Mouse (Mus musculus) central nervous system, embryonic 11.5 days (tissue): ENCODE data around the gene Gtf3a. TPM values are rescaled to one million over a fixed set of nuclear protein-coding genes. Genes with fewer than 3 reads are reported as not detected.

Experiments used
- polyA plus RNA-seq: library from polyadenylated mRNA; depleted of rRNA; stranded (reverse); fragments of >200 nt; gene quantifications from 2 replicates; pipeline ENCODE4 v1.2.3, GENCODE M21; 2012; rRNA removed

The Gtf3a gene
- polyA plus RNA-seq: 71.0 and 75.4 TPM in 2 replicates

GRCm38 (mm10) chr5:146948508-146949088 is at the start of gene Gtf3a:
Gene Gtf3a, plus strand, starts transcription at chr5:146948657.

GRCm38 (mm10) chr5:146963118-146963936 is 14.9 kb downstream of the Gtf3a start, which contains the start of gene Mtif3:
Gene Mtif3, minus strand, starts transcription at chr5:146963800.

Other genes with a start within 250 kb of the Gtf3a start
- gene Usp12, start 153.7 kb upstream of the Gtf3a start, polyA plus RNA-seq: 23.2 and 25.1 TPM in 2 replicates
- gene Rpl21, start 115.8 kb upstream of the Gtf3a start, polyA plus RNA-seq: 748 and 1,344 TPM in 2 replicates
- 9.0 and 10.7 TPM in 2 replicates for gene Rasl11a, start 103.6 kb upstream of the Gtf3a start, polyA plus RNA-seq
- gene Mtif3, start 15.1 kb downstream of the Gtf3a start, polyA plus RNA-seq: 17.9 and 24.4 TPM in 2 replicates
- 7.1 and 7.3 TPM in 2 replicates for gene Lnx2, start 127.9 kb downstream of the Gtf3a start, polyA plus RNA-seq
- gene Polr1d, start 128.4 kb downstream of the Gtf3a start, polyA plus RNA-seq: 97.2 and 145 TPM in 2 replicates
- gene Gsx1, start 240.0 kb downstream of the Gtf3a start, polyA plus RNA-seq: 8.2 and 16.4 TPM in 2 replicates